Mouse (Mus musculus): ENCODE data around the gene Atl1. TPM values are rescaled to one million over a fixed set of nuclear protein-coding genes. Genes with fewer than 3 reads are reported as not detected.

Atl1 gene
- 3.5 and 5.8 TPM in 2 replicates for polyA plus RNA-seq (2015; fragmentation: Nextera tagmentation; extraction: Ambion mirVana)

- Histone ChIP-seq H3K4me3 (replicated peaks; ENCODE audit: low read depth, low read length) (peak within 1 kb of the TSS; percentile 80), H3K9ac (ENCODE audit: low read depth, low read length) (peak within 1 kb of the TSS; percentile 98), H3K4me2 (ENCODE audit: low read length) (peak within 1 kb of the TSS; percentile 54), H3K27ac (peak within 1 kb of the TSS; percentile 92), H3K4me1 (replicated peaks; ENCODE audit: insufficient read depth, low read length) (peaks cover 12% of the 10 kb centered on the region), H3K27me3 (ENCODE audit: insufficient read depth, low read length) (no peaks in the 10 kb centered on the region), H3K36me3 (ENCODE audit: insufficient read depth, low read length) (no peaks in the 10 kb centered on the region), H3K9me3 (replicated peaks; ENCODE audit: low read length) (no peaks in the 10 kb centered on the region)
- ATAC-seq (replicated peaks; ENCODE audit: low FRiP score, low read depth) (peak; percentile 94), DNase-seq (ENCODE audit: low spot score) (peak; percentile 94)
- TF ChIP-seq CTCF (IDR thresholded peaks at IDR 0.05; ENCODE audit: low read depth) = peak; percentile 68
- whole genome bisulfite sequencing = under 1% methylated on average over 85 of the region's 118 CpGs
These were observed at the start of gene Atl1, which contains the start of gene Map4k5 for GRCm38 (mm10) chr12:69892371-69893251. Atl1 (plus strand) TSS chr12:69892614. Map4k5 (minus strand) TSS chr12:69893200.

DNA sequence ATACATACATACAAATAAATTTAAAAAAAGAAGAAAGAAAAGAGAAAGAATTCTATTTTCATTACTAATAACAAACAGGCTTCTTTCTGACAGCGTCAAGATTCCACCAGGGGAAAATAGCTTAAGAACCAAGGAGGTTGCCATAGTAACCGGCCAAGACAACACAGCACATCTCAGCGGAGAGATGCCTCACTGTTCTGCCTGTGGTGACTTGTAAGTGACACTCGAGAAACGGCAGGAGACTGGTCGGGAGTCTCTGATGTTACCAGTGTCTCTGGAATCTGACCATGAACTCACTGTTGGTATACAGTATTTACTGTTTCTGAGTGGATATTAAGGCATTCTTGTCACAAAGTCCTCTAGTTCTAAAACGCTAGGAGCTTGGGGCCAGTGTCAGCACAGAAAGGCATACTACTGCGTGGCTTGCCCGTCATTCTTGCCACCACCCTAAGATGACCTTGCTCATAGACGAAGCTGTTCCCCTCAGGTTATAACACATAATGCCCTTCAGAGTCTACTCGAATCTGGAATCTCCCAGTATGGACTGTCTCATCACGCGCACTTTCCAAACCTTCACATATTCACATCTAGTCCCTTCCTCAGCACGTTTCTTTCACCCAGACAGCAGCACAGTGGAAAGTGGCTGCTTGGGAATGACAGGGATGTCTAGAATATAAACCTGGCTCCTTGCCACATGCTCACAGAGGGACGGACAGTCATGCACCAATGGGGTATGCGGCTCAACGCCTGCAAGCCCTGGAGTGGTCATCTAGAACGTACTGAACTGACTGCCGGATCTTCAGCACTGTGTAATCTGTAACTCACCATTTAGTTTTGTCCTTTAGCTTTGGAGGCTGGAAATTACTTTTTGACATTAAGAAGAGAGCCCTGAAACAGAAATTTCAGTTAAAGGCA lies 48.6 kb upstream of the Atl1 start:
- no peak for TF ChIP-seq CTCF (IDR thresholded peaks at IDR 0.05; ENCODE audit: low read depth)
- no peaks in the 10 kb centered on the region for H3K27me3 ChIP-seq (ENCODE audit: insufficient read depth, low read length)
- ATAC-seq (replicated peaks; ENCODE audit: low FRiP score, low read depth) (no peak), DNase-seq (ENCODE audit: low spot score) (no peak)
- no peak overlapping the region for H3K9ac ChIP-seq (ENCODE audit: low read depth, low read length)
- WGBS = 75% methylated on average over 19 of the region's 19 CpGs
- no peak overlapping the region for H3K4me2 ChIP-seq (ENCODE audit: low read length)
- H3K9me3 ChIP-seq (replicated peaks; ENCODE audit: low read length) = no peaks in the 10 kb centered on the region
- no peaks in the 10 kb centered on the region for H3K4me1 ChIP-seq (replicated peaks; ENCODE audit: insufficient read depth, low read length)
- no peak overlapping the region for H3K27ac ChIP-seq
- H3K4me3 ChIP-seq (replicated peaks; ENCODE audit: low read depth, low read length) = no peak overlapping the region
- H3K36me3 ChIP-seq (ENCODE audit: insufficient read depth, low read length) = peaks cover 34% of the 10 kb centered on the region

- H3K9me3 ChIP-seq (replicated peaks; ENCODE audit: low read length) = no peaks in the 10 kb centered on the region
- TF ChIP-seq CTCF (IDR thresholded peaks at IDR 0.05; ENCODE audit: low read depth) = no peak
- 91% methylated on average over 9 of the region's 9 CpGs for WGBS
- ATAC-seq (replicated peaks; ENCODE audit: low FRiP score, low read depth) (no peak), DNase-seq (ENCODE audit: low spot score) (no peak)
- no peaks in the 10 kb centered on the region for H3K27me3 ChIP-seq (ENCODE audit: insufficient read depth, low read length)
- H3K27ac ChIP-seq = no peak overlapping the region
- peaks cover 31% of the 10 kb centered on the region for H3K36me3 ChIP-seq (ENCODE audit: insufficient read depth, low read length)
- no peaks in the 10 kb centered on the region for H3K4me1 ChIP-seq (replicated peaks; ENCODE audit: insufficient read depth, low read length)
- no peak overlapping the region for H3K9ac ChIP-seq (ENCODE audit: low read depth, low read length)
- no peak overlapping the region for H3K4me3 ChIP-seq (replicated peaks; ENCODE audit: low read depth, low read length)
- no peak overlapping the region for H3K4me2 ChIP-seq (ENCODE audit: low read length)
These were observed 46.7 kb upstream of the Atl1 start for GRCm38 (mm10) chr12:69845722-69846121.

DNA sequence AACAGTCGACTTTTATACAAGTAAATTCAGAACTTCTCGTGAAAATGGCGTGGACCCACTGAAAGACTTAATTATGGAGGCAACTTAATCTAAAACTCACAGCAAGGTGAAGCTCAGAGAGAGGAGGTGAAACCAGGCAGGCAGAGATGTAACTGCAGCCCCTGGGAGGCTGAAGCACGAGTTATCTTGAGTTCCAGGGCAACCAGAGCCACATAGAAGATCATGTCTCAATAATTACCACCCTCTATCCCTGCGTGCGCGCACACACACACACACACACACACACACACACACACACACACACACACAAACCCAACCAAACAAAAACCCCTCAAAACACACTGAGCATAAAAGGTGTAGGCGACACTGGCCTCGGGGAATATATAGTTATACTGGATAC lies 45.9 kb upstream of the Atl1 start:
- peaks cover 29% of the 10 kb centered on the region for H3K36me3 ChIP-seq (ENCODE audit: insufficient read depth, low read length)
- no peak overlapping the region for H3K9ac ChIP-seq (ENCODE audit: low read depth, low read length)
- DNase-seq (ENCODE audit: low spot score) (no peak), ATAC-seq (replicated peaks; ENCODE audit: low FRiP score, low read depth) (no peak)
- no peak overlapping the region for H3K27ac ChIP-seq
- no peak for TF ChIP-seq CTCF (IDR thresholded peaks at IDR 0.05; ENCODE audit: low read depth)
- H3K4me3 ChIP-seq (replicated peaks; ENCODE audit: low read depth, low read length) = no peak overlapping the region
- no peak overlapping the region for H3K4me2 ChIP-seq (ENCODE audit: low read length)
- no peaks in the 10 kb centered on the region for H3K4me1 ChIP-seq (replicated peaks; ENCODE audit: insufficient read depth, low read length)
- H3K27me3 ChIP-seq (ENCODE audit: insufficient read depth, low read length) = no peaks in the 10 kb centered on the region
- 95% methylated on average over 9 of the region's 9 CpGs for WGBS
- no peaks in the 10 kb centered on the region for H3K9me3 ChIP-seq (replicated peaks; ENCODE audit: low read length)

GRCm38 (mm10) chr12:69848083-69848878 lies 44.1 kb upstream of the Atl1 start:
- Histone ChIP-seq H3K4me2 (ENCODE audit: low read length) (no peak overlapping the region), H3K36me3 (ENCODE audit: insufficient read depth, low read length) (peaks cover 29% of the 10 kb centered on the region), H3K4me1 (replicated peaks; ENCODE audit: insufficient read depth, low read length) (no peaks in the 10 kb centered on the region), H3K27me3 (ENCODE audit: insufficient read depth, low read length) (no peaks in the 10 kb centered on the region), H3K4me3 (replicated peaks; ENCODE audit: low read depth, low read length) (no peak overlapping the region), H3K9ac (ENCODE audit: low read depth, low read length) (no peak overlapping the region), H3K9me3 (replicated peaks; ENCODE audit: low read length) (no peaks in the 10 kb centered on the region), H3K27ac (no peak overlapping the region)
- DNase-seq (ENCODE audit: low spot score) (peak; percentile 57), ATAC-seq (replicated peaks; ENCODE audit: low FRiP score, low read depth) (no peak)
- WGBS = 73% methylated on average over 12 of the region's 12 CpGs
- TF ChIP-seq CTCF (IDR thresholded peaks at IDR 0.05; ENCODE audit: low read depth) = no peak
